Mouse (Mus musculus) liver, adult 2 months (tissue): ENCODE measurements around the gene Tob2. TPM values are rescaled to one million over a fixed set of nuclear protein-coding genes. Genes with fewer than 3 reads are reported as not detected.

ENCODE experiments used
- DNase-seq: peaks from one replicate; pipeline ENCODE4 v3.0.0-alpha.2; 2011; ENCODE audit warnings: low read depth, low spot score; ENCODE audit errors: extremely low read depth
- H3K27ac ChIP-seq: fragments of 200-500 bp; replicated peaks from 2 replicates; pipeline ENCODE4 v1.5.1; 2012; ENCODE audit warnings: low read depth, mild to moderate bottlenecking, control low read depth, inconsistent platforms, low read length; ENCODE audit not compliant: insufficient read depth
- H3K27me3 ChIP-seq: fragments of 200-500 bp; 2 replicates; pipeline ENCODE4 v1.6.1; 2012; ENCODE audit warnings: mild to moderate bottlenecking, moderate library complexity, low read length, inconsistent platforms; ENCODE audit not compliant: control insufficient read depth, insufficient read depth
- H3K36me3 ChIP-seq: fragments of 200-500 bp; 2 replicates; pipeline ENCODE4 v1.6.1; 2012; ENCODE audit warnings: low read length, inconsistent platforms; ENCODE audit not compliant: control insufficient read depth, insufficient read depth
- H3K4me1 ChIP-seq: fragments of 200-500 bp; 2 replicates; pipeline ENCODE4 v1.6.1; 2011; ENCODE audit warnings: low read length; ENCODE audit not compliant: control insufficient read depth, insufficient read depth
- H3K4me3 ChIP-seq: fragments of 200-500 bp; 2 replicates; pipeline ENCODE4 v1.5.1; 2011; ENCODE audit warnings: low read depth, mild to moderate bottlenecking, control low read depth, low read length, moderate library complexity; ENCODE audit not compliant: insufficient read depth
- H3K79me2 ChIP-seq: fragments of 200-500 bp; 2 replicates; pipeline ENCODE4 v1.6.1; 2012; ENCODE audit warnings: inconsistent platforms, mild to moderate bottlenecking, low read length, moderate library complexity; ENCODE audit not compliant: control insufficient read depth, insufficient read depth
- H3K9ac ChIP-seq: fragments of 200-500 bp; 2 replicates; pipeline ENCODE4 v1.6.1; 2012; ENCODE audit warnings: low read depth, mild to moderate bottlenecking, control low read depth, inconsistent platforms, low read length
- CTCF ChIP-seq: fragments of 200-500 bp; IDR thresholded peaks from 2 replicates; pipeline ENCODE4 v1.5.1; 2011; ENCODE audit warnings: low read depth, low read length, control low read depth
- POLR2A ChIP-seq: fragments of 200-500 bp; IDR thresholded peaks from 2 replicates; pipeline ENCODE4 v1.6.1; 2011; ENCODE audit warnings: low read length, control low read depth; ENCODE audit not compliant: insufficient read depth; ENCODE audit errors: extremely low read depth
- WGBS: fragments of 180-500 bp; shearing (Covaris S2); methylation state at CpG from one replicate; pipeline ENCODE4 v1.1.7; 2018; 5-methylcytosine and 5-hydroxymethylcytosine counted together
- polyA plus RNA-seq: library from polyadenylated mRNA; depleted of rRNA; stranded (reverse); fragments of >200 nt; gene quantifications from 2 replicates; pipeline ENCODE4 v1.2.3, GENCODE M21; 2012
- total RNA-seq: library from RNA; depleted of rRNA; stranded (reverse); fragments of >200 nt; gene quantifications from 2 replicates; pipeline ENCODE4 v1.2.3, GENCODE M21; 2014

The Tob2 gene
- total and polyA plus RNA-seq, 2 experiments = 15.8 to 21.6 TPM

- Histone ChIP-seq H3K4me1 (peaks cover 17% of the 10 kb centered on the region), H3K9ac (no peak overlapping the region; the same call in 1 of the 2 replicates), H3K4me3 (no peak overlapping the region), H3K36me3 (peaks cover 36% of the 10 kb centered on the region), H3K27me3 (no peaks in the 10 kb centered on the region), H3K79me2 (peaks cover 9% of the 10 kb centered on the region; the same call in 1 of the 2 replicates), H3K27ac (no peak overlapping the region)
- DNase-seq = peak; percentile 55
- WGBS = 45% methylated on average over 5 of the region's 5 CpGs
- no peak for TF ChIP-seq CTCF
- TF ChIP-seq POLR2A = no peak
Measured at GRCm38 (mm10) chr15:81813986-81814705, 44.5 kb downstream of the Tob2 start.

- DNase-seq = peak; percentile 57
- Histone ChIP-seq H3K36me3 (peaks cover 27% of the 10 kb centered on the region), H3K79me2 (peaks cover 9% of the 10 kb centered on the region; the same call in 1 of the 2 replicates), H3K9ac (peak overlapping the region; percentile 93), H3K27ac (peak overlapping the region; percentile 94), H3K4me3 (peak overlapping the region; percentile 63; the same call in 1 of the 2 replicates), H3K4me1 (peaks cover 21% of the 10 kb centered on the region), H3K27me3 (no peaks in the 10 kb centered on the region)
- 23% methylated on average over 7 of the region's 7 CpGs for WGBS
- TF ChIP-seq CTCF (no peak), POLR2A (no peak)
Measured at GRCm38 (mm10) chr15:81812696-81813631, 45.6 kb downstream of the Tob2 start.

GRCm38 (mm10) chr15:81812287-81812686, 46.3 kb downstream of the Tob2 start:
- Histone ChIP-seq H3K27ac (peak overlapping the region; percentile 94), H3K4me1 (peaks cover 24% of the 10 kb centered on the region), H3K9ac (peak overlapping the region; percentile 93), H3K27me3 (no peaks in the 10 kb centered on the region), H3K79me2 (peaks cover 9% of the 10 kb centered on the region; the same call in 1 of the 2 replicates), H3K36me3 (peaks cover 22% of the 10 kb centered on the region), H3K4me3 (peak overlapping the region; percentile 63)
- TF ChIP-seq CTCF (no peak; the same call in 1 of the 2 replicates), POLR2A (no peak)
- WGBS = 9% methylated on average over 3 of the region's 3 CpGs
- peak; percentile 50 for DNase-seq

GRCm38 (mm10) chr15:81811599-81811996, 47.0 kb downstream of the Tob2 start:
- peaks cover 15% of the 10 kb centered on the region for H3K36me3 ChIP-seq
- H3K27ac ChIP-seq = peak overlapping the region; percentile 94
- H3K79me2 ChIP-seq = peaks cover 9% of the 10 kb centered on the region; the same call in 1 of the 2 replicates
- H3K4me1 ChIP-seq = peaks cover 30% of the 10 kb centered on the region
- H3K27me3 ChIP-seq = no peaks in the 10 kb centered on the region
- H3K9ac ChIP-seq = peak overlapping the region; percentile 93
- WGBS = 2% methylated on average over 26 of the region's 26 CpGs
- TF ChIP-seq CTCF (no peak), POLR2A (peak; percentile 66; the same call in 1 of the 2 replicates)
- H3K4me3 ChIP-seq = peak overlapping the region; percentile 63
- peak; percentile 74 for DNase-seq

GRCm38 (mm10) chr15:81810671-81811598, 47.7 kb downstream of the Tob2 start:
- H3K4me3 ChIP-seq = peak overlapping the region; percentile 63
- peaks cover 9% of the 10 kb centered on the region; the same call in 1 of the 2 replicates for H3K79me2 ChIP-seq
- H3K4me1 ChIP-seq = peaks cover 37% of the 10 kb centered on the region
- TF ChIP-seq POLR2A = peak; percentile 77; the same call in 1 of the 2 replicates
- TF ChIP-seq CTCF = no peak
- H3K9ac ChIP-seq = peak overlapping the region; percentile 88
- peaks cover 9% of the 10 kb centered on the region for H3K36me3 ChIP-seq
- WGBS = under 1% methylated on average over 87 of the region's 89 CpGs
- no peaks in the 10 kb centered on the region for H3K27me3 ChIP-seq
- peak overlapping the region; percentile 98 for H3K27ac ChIP-seq
- DNase-seq = peak; percentile 95
